In the genomic region with DNA sequence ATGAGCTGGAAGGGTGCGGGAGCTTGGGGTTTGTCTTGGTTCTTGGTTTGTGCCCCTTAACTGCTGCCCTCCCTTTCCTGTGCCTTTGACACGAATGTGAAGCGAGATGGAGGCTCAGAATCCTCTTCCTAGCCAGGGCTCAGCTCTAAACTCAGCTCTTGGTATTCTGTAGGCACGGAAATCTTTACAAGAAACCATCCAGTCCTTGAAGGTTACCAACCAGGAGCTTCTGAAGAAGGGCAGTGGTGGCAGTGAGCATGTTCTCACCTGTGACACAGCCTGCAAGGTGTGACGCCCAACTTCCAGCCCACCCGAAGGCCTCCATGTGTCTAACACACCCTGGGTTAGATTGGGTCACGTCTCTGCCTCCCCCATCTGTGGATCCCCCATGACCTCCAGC, we compare ENCODE assay signal across 12 mouse cellular contexts.
"Had no signal": no experiment of that assay in that cellular context is flagged by ENCODE, and none has a peak within 500 bp of the region (broad histone marks: within the 10 kb centered on the region; RNA-seq: fewer than 3 reads in every experiment).

No protein-coding gene starts in this region.

- DNase-seq: left cerebral cortex, postnatal 4 days; liver; liver, embryonic 13.5 days; liver, postnatal 0 days; lung, adult 18-20 months; lung, adult 2 months; lung, embryonic 14.5 days; lung, postnatal 10 days; lung, postnatal 14 days; lung, postnatal 36 days; lung, postnatal 4 days; midbrain, embryonic 14.5 days had no signal
